Mouse (Mus musculus): ENCODE results near the gene Irs3.

The Irs3 gene

DNA sequence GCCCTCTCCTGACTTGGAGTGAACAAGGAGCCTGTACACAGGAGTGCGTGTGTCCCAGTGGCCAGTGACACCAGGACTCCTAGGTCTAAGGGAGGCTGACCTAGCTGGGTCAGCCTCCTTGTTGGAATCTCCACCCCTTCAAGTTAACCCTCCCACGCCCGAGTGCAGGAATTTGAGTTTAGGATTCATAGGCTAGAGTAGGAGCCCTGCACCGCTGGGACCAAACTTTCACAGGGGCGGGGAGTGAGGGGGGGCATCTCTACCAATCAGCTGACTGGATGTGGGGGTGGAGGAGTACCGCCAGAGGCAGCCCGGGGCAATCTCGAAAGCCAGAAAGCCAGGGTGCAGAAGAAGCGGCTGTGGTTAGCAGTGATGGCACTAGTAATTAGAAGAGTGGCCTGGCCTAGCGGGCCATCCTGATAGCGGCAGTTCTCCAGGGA is at the start of gene Irs3:
Gene Irs3 (minus strand): TSS at position 63 of the 440 bp plus-strand sequence.
- in situ Hi-C loops (cut with MseI, MboI), result no loop called here

DNA sequence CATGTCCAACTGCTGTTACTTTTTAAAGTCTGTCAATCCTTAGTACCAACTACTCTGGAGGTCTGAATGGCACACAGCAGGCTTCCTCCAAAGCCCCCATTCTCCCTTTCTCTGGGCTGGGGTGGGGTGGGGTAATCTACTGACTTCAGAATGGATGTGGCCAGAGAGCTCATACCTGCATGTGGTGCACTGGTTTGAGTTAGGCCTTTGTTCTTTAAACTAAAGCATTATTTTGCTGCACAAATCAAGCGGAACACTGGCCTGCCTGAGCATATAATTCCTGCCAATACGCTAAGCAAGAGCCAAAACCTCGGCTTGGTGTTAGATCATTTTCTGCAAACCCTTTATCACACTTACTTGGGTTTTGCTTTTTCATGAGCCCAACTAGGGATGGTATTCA is 49.3 kb upstream of the Irs3 start:
- in situ Hi-C loops (cut with MseI, MboI), result no loop called here

DNA sequence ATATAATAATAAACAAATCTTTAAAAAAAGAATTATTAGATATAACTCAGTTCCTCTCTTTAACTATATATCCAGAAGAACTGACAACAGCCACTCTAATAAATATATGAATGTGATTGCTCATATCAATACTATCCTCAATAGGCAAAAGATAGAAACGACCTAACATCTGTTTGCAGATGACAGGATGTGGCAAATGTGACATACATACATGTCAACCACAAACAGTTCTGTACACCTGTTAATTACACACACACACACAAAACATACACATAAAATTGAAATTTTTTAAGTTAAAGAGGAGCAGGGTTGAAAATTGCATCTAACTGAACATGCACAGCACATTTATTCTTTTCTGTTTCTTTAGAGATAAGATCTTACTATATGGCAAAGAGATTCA is 46.4 kb upstream of the Irs3 start:
- in situ Hi-C loops (cut with MseI, MboI), result no loop called here

DNA sequence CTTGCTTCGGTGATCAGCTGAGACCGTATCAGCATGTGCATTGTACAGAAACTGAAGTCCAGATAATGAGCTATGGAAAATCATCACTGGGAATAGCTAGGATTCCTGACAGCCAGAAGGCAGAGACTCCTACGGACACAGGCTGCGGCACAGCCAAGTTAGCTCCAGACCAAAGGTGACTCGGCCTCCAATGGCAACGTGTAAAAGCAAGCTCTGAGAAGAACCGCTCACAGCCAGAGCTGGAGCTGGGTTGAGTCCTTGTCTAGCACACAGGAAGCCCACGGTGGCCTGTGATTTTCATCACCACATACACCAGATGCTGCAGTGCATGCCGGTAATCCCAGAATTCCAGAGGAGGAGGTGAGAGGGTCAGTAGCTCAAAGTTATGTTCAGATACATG is 45.0 kb upstream of the Irs3 start:
- in situ Hi-C loops (cut with MseI, MboI), result no loop called here

DNA sequence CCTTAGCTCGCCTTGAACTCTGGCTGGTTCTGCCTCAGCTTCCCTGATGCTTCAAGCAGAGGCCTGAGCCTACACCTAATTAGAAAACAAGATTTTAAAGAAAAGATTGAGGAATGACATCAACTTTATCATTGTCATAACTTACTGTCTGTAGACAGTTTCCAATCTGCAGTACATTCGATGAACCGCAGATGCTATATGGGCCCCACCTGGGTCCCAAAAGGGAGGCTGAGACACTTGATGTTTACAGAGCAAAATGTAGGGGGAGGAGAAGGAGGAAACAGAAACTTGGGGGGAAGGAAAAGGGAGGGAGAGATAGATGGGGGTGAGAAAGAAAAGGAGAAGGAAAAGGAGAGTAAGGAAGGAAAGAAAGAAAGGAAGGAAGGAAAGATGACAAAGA is 44.5 kb upstream of the Irs3 start:
- in situ Hi-C loops (cut with MseI, MboI), result no loop called here

DNA sequence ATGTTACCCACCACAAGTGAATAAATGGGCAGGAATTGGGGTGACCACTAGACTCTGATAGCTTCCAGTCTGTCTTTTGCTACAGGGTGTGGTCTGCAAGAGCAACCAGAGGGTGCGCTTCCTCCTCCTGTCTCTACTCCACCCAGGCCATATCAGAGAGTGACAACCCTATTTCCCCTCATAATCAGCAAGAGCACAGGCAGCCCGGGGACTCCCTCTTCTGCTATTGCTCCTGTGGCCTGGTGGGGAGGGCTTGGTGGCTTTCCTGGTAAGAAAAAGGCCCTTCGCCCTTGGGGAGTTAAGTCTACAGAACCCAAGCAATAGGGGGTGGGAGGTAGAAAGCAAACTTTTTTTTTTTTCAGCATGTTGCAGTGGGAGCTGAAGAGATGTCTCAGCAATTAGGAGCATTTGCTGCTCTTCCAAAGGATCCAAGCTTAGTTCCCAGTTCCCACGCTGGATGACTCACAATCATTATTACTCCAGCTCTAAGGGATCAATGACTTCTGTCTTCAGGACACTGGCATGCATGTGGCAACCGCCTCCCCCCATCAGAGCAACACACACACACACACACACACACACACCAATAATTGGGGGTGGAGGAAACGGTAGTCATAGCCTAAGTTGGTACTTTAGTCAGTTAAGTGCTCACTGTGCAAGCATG is 40.7 kb upstream of the Irs3 start:
- in situ Hi-C loops (cut with MseI, MboI), result no loop called here

DNA sequence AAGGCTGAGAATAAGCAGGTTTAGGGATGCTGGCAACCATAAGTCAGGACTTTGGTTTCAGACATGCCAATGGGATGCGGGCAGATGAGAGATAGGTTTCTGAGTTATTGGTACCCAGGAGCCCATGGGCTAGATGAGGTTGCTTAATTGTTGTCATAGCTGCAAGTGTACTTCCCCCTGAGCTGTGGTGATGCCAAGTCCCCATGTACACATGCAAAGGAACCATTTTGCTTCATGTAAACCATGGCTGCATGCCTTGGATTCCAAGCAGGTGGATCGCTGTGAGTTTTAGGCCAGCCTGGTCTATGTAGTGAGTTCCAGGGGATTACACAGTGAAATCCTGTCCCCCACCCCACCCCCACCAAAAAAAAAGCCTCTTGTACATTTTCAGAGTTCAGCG is 40.1 kb upstream of the Irs3 start:
- in situ Hi-C loops (cut with MseI, MboI), result no loop called here

DNA sequence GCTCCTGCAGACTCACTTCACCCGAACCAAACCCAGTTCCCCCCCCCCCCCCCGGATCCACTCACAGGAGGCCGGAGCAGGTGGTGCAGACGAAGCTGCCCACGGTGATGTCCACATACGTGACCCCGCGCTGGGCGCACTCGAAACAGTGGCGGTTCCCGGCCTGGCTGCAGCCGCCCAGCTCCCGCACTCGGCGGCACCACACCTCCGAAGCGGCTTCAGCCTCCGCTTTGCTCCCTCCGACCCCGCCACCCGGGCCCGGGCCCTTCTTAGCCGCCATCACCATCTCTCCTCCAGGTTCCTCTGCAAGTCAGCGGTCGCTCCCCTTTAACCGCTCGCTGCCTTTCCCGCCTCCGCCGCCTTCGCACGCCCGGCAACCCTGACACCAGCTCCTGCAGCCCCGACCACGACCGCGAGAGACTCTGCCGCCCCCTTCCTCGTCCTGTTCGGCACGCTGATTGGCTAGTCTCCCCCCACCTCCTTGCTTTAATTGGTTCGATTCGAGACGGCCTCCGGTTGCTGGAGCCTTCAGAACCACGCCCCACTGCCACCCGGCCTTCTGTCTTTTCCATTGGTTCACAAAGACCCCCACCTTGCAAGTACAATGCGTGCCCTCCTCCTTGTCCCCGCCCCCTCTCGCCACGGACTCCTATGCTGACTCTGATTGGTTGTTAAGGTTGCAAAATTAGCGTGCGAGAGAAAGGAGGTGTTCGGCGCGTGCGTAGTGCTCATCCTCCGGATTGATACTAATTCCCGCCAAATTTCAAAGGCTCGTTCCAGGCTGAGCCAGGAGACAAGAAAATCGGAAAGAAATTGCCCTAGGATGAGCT is 39.0 kb upstream of the Irs3 start, which contains the start of gene Agfg2:
Gene Agfg2 (minus strand): TSS at position 433 of the 830 bp plus-strand sequence.
- in situ Hi-C loops (cut with MseI, MboI), result no loop called here

DNA sequence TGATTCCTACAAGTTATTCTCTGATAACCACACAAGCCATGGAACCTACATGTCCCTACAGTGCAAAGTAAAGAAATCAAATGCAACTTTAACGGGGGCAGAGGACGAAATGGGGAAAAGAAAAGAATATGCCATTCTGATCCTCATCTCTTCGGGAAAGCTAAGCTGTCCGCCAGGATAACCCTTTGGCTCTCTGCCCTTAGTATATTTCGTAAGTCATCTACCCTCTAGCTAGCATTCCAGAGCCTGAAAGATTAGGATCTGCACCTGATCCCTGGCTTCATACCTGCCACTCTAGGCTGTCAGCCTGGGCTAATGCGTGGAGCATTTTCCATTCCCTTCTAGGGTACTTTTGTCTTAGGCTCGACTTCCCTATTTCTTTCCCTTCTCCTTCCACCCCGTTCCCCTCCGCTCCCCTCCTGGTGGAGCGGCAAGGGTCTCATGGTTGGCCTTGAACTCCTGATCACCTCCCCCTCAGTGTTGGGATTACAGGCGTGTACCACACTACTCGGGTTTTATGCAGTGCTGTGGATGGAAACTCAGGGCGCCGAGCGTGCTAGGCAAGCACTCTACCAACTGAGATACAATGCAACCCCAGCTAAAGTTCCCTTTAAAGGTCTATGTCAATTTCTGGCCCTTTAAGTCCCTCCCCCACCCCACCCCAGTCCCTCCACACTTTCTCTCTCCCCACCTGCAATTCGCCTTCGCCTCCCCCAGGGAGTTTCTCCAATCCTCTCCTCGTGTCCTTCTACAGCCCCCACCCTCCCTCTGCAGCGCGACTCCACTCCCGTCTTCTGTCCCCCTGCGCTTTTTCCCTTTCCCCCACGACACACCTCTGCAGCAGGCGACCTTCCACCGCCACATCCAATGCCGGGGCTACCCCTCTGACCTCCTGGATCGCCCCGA is 38.1 kb upstream of the Irs3 start:
- in situ Hi-C loops (cut with MseI, MboI), result no loop called here

DNA sequence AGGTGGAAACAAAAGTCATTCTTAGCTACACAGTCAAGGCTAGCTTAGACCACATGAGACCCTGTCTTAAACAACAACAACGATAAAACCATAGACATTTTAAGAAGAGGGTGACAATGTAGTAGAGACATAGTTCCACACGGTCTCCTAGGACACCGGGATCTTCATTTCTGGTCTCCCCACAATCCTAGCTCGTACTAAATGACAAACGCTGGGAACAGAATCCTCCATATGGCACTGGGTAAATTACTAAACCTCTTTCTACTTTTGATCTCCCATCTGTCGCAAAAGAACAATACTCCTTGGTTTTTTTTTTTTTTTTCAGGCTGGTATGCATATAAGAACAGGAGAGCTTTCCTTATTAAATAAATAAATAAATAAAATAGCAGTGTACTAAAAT is 37.0 kb upstream of the Irs3 start:
- in situ Hi-C loops (cut with MseI, MboI), result no loop called here

DNA sequence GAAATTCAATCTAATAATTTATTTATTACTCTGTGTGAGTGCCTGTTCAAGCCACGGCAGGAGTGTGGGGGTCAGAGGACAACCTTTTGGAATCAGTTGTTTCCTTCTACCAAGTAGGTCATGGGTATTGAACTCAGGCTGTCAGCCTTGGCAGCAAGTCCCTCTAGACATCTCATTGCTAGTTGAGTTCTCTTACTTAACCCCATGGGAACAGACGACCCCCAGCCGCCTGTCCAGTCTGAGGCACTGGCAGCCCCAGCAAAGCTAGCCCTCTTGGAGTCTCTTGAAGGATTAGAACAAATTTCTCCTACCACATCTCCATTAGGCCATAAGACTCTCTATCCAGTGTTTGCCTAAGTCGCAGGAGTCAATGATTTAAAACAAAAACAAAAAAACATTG is 34.2 kb upstream of the Irs3 start:
- in situ Hi-C loops (cut with MseI, MboI), result no loop called here

DNA sequence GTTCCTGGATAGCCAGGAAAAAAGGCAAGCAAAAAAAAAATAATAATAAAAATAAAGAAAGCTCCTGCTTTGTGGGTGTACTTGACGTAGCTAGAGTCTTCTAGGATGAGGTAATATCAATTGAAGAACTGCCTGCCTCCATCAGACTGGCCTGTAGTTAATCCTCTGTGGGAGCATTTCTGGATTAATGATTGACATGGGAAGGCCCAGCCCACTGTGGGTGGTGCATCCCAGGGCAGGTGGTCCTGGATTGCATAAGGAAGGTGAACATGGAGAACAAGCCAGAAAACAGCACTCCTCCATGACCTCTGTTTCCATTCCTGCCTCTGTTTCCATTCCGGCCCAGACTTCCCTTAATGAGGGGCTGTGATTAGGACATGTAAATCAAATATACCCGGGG is 33.2 kb upstream of the Irs3 start:
- in situ Hi-C loops (cut with MseI, MboI), result no loop called here

DNA sequence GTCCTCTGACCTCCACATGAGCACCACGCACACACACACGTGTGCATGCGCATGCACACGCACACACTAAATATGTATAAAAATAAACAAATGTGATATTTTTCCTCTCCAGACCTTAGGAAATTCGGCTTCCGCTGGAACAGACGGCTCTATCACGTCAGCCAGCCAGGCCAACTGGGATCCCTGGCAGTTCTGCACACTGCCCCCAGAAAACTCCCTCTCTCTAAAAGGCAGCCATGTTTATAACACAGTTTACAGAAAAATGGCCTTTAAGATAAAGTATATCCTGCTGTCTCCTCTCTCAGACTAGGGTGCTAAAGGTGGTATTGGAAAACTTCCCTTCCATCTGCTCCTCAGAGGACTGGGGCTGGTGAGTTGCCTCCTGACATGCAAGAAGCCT is 32.3 kb upstream of the Irs3 start:
- in situ Hi-C loops (cut with MseI, MboI), result no loop called here

DNA sequence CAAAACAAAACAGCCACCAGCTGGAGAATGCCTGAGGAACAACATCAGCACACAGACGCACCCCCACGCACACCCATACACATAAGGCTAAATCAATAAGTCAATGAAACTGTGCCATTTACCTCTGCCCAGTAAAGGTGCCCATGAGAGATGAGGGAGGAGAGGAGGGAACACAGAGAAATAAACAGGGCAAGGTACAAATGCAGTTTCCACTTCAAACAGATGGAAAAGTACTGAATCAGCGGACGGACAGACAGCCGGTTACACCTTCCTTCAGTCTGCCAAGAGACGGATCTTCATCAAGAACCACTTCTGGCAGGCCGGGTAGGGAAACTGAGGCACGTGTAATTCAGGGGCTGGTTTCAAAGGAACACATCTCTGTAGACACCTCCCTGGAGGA is 29.3 kb upstream of the Irs3 start:
- in situ Hi-C loops (cut with MseI, MboI), result no loop called here

DNA sequence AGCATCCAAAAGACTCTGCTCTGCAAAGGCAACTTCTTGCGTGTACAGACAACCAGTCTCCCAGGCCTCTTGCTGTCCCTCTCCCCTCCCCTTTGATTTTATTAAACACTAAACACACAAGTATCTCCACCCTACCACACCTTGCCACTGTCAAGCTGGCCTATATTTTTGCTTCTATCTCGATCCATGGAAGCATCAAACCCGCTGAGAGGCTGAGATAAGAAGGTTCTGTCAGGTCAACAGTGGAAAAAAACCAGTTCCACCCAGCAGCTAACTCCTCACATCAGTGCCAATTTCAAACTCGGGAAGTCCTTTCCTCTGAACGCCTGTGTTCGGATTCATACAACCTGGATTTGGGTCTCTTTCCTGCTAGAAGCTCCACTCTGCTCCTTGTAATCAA is 27.5 kb upstream of the Irs3 start:
- in situ Hi-C loops (cut with MseI, MboI), result no loop called here

DNA sequence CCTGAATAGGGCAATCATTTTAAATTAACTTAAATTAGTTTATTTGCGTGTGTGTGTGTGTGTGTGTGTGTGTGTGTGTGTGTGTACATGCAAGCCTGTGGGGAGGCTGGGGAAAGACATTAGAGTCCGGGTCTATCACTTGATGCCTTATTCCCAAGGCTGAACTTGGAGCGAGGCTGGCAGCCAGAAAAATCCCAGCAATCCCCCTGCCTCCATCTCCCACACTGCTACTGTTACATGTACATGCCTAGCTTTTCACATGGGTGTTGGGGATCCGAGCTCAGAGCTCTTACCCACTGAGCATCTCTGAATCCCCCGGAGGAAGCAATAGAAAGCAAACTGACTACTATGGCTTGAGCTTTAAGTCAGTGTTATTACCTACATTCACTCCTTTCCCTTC is 26.8 kb upstream of the Irs3 start:
- in situ Hi-C loops (cut with MseI, MboI), result no loop called here

DNA sequence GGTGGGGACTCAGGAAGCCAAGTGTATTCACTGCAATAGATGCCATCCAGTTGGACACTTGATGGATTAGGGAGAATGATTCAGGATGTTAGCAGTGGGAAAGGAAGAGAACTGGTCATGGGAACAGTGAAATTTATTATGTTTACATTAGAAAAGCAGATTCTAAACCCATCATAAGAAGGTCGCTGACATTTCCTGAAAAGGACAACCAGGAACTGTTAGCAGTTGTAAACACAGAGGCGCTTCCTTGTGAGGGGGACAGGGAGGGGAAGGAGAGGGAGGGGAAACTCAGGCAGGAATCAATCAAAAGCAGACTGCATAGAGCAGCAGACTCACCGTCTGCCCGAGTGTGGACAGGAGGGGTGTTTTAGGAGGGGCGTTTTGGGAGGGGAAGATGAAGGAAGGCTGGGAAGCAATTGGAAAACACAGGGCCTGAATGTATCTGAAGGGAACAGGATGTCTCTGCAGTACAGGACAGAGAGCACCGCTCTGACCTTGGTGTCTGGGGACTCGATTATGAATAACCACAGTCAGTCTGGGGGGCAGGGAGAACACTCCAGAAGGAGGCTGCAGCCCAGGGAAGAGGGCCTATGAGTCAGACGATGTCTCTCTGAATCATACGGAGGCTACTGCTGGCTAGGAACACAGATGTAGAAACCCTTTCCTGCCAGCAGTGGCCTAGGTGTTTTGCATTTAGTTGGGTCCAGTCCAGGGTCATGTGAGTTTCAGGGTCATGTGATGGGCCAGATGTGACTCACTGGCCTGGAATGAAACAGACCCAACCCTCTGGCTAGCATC is 26.1 kb upstream of the Irs3 start:
- in situ Hi-C loops (cut with MseI, MboI), result no loop called here

DNA sequence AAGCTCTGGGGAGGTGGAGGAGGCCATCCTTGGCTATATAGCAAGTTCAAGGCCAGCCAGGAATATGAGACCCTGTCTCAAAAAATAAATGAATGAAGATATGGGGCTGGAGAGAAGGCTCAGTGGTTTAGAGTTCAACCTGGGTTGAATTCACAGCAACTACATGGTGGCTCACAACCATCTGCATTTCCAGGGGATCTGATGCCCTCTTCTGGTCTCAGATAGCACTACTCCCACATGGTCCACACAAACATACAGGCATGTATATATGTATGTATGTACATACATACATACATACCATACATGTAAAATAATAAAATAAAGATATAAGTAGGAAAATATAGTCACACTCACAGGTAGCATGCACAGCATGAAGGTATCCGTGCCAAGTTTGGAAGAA is 24.7 kb upstream of the Irs3 start:
- in situ Hi-C loops (cut with MseI, MboI), result no loop called here

DNA sequence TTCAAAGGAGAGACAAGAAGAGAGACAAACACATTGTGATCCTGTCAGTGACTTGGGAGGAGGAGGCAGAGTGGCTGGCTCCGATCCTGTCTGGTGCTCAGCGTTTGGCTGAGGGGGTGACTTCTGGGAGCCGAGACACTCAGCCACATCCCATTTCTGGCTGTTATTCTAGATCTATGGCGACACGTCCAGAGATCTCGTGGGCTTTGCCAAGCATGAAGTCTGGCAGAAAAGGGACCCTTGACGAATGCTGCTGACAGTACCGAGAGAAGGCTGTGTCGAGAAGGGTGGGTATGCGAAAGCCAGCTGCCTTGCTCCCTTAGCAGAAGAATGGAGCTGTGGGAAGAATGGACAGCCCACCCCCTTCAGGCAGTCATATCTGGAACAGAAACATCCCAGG is 23.5 kb upstream of the Irs3 start:
- in situ Hi-C loops (cut with MseI, MboI), result no loop called here

DNA sequence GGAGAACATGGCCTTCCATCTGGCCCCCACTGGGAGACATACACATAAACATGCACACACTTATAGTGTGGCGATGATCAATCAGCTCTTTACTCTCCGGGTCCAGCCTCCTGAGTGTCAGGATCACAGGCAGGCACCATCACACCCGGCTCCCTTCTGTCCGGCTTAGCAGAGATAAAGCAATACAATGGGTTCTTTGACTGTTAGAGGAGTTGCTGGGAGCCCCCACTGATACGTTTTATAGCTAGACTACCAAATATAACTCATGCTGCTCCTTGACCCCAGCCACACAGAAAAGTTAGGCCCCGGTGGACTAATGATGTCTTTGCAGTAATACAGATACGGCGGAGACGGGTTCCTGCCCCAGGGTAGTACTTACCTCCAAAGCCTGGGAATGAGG is 17.5 kb upstream of the Irs3 start:
- in situ Hi-C loops (cut with MseI, MboI), result loop anchor here in 1 of 2 experiments (5.0 kb wide), 1 partner anchor 99 kb away; no protein-coding TSS in a partner anchor

DNA sequence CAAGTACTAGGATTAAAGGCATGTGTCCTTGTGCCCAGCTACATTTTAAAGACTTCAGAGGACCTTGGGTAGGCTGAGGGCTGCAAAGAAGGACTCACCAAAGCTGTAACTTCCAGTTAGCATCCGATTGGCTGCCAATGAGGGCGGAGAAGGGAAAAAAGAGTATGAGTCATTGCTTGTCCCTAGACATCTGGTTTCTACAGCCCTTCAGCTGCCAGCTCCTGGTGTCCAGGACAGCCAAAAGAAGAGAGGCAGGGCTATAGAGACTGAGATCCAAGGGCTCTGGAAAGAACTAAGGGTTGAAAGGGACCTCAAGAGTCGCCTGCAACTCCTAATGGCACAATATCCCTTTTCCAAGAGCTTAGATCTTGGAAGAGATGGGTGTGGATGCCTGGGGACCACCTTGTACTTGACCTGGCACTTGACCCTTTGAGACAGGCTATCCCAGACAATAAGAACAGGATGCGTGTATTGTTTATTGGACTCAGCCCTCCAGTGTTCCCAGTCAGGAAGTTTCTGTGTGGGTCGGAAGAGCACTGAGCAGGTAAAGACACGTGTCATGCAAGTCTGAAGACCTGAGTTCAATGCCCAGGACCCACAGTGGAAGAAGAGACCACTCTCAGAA is 14.7 kb upstream of the Irs3 start:
- in situ Hi-C loops (cut with MseI, MboI), result loop anchor here in 1 of 2 experiments (5.0 kb wide), 1 partner anchor 102 kb away; no protein-coding TSS in a partner anchor
